Mouse (Mus musculus): ENCODE results near the gene Gm6614. TPM values are rescaled to one million over a fixed set of nuclear protein-coding genes. Genes with fewer than 3 reads are reported as not detected.

Gene Gm6614
- polyA plus RNA-seq, 1 experiment from 2014 or later, result not detected

- no peaks in the 10 kb centered on the region for H3K4me1 ChIP-seq
- H3K27me3 ChIP-seq, result no peaks in the 10 kb centered on the region
- no peak for ATAC-seq (ENCODE audit: low FRiP score)
These were observed 64.4 kb downstream of the Gm6614 start, which contains the start of gene Slco1a1 for GRCm38 (mm10) chr6:141946862-141947261. Gene Slco1a1, minus strand, starts transcription at chr6:141946962.

GRCm38 (mm10) chr6:141940451-141940850, 70.8 kb downstream of the Gm6614 start:
- ATAC-seq (ENCODE audit: low FRiP score), result no peak
- H3K9ac ChIP-seq, result no peak overlapping the region
- H3K36me3 ChIP-seq (replicated peaks), result no peaks in the 10 kb centered on the region
- no peak overlapping the region for H3K27ac ChIP-seq
- no peaks in the 10 kb centered on the region for H3K9me3 ChIP-seq
- no peak overlapping the region for H3K4me2 ChIP-seq
- no peaks in the 10 kb centered on the region for H3K27me3 ChIP-seq
- H3K4me1 ChIP-seq, result no peaks in the 10 kb centered on the region
- no peak overlapping the region for H3K4me3 ChIP-seq (replicated peaks)
- WGBS, result 89% methylated on average over 1 of the region's 1 CpGs

More at GRCm38 (mm10) chr6:141946862-141947261, 64.4 kb downstream of the Gm6614 start, which contains the start of gene Slco1a1:
- no peaks in the 10 kb centered on the region for H3K9me3 ChIP-seq
- H3K4me3 ChIP-seq (replicated peaks), result no peak within 1 kb of the TSS
- no peak within 1 kb of the TSS for H3K27ac ChIP-seq
- no peaks in the 10 kb centered on the region for H3K36me3 ChIP-seq (replicated peaks)
- H3K9ac ChIP-seq, result no peak within 1 kb of the TSS
- no peak within 1 kb of the TSS for H3K4me2 ChIP-seq

Other genes starting within 250 kb of the Gm6614 start
- gene Gm5724, start 237.6 kb downstream of the Gm6614 start, polyA plus RNA-seq (2016; fragmentation: Nextera tagmentation; extraction: Ambion mirVana), result not detected in 2 replicates
- 0.38 TPM in 1 of 2 replicates, not detected in the other for gene Slco1a4, start 155.2 kb downstream of the Gm6614 start, polyA plus RNA-seq (2016; fragmentation: Nextera tagmentation; extraction: Ambion mirVana)
- not detected in 2 replicates for gene Slco1a1, start 64.5 kb downstream of the Gm6614 start, polyA plus RNA-seq (2016; fragmentation: Nextera tagmentation; extraction: Ambion mirVana)
- gene Slco1a6, start 197.1 kb upstream of the Gm6614 start, polyA plus RNA-seq (2016; fragmentation: Nextera tagmentation; extraction: Ambion mirVana), result not detected in 2 replicates

All from forebrain, embryonic 12.5 days (tissue).